Mouse (Mus musculus) macrophage (primary cell): Measurements from ENCODE around the gene Pak4. TPM values are rescaled to one million over a fixed set of nuclear protein-coding genes. Genes with fewer than 3 reads are reported as not detected.
"Not testable (repeated sequence)": the region's sequence is repeated elsewhere in the genome, so short reads cannot be mapped to it uniquely, and the experiment has no call there.

ENCODE experiments used
- H3K27ac ChIP-seq: fragments of 350-480 bp; formaldehyde crosslinking; 2 replicates; pipeline ENCODE4 v1.9.0; 2021
- H3K36me3 ChIP-seq: fragments of 350-480 bp; formaldehyde crosslinking; 2 replicates; pipeline ENCODE4 v1.9.0; 2021; ENCODE audit errors: inconsistent target
- H3K4me3 ChIP-seq: fragments of 350-480 bp; formaldehyde crosslinking; 2 replicates; pipeline ENCODE4 v1.9.0; 2021; ENCODE audit errors: inconsistent target
- H3K79me2 ChIP-seq: fragments of 350-480 bp; formaldehyde crosslinking; 2 replicates; pipeline ENCODE4 v1.9.0; 2021; ENCODE audit errors: inconsistent target
- WGBS: methylation state at CpG from one replicate; pipeline ENCODE4 v1.1.7; 2026; ENCODE audit warnings: inconsistent platforms; ENCODE audit not compliant: missing documents; 5-methylcytosine and 5-hydroxymethylcytosine counted together
- polyA plus RNA-seq: library from polyadenylated mRNA; stranded (reverse); fragments of 250-400 nt; gene quantifications from 3 replicates; pipeline ENCODE4 v1.2.4, GENCODE M21; 2018; ENCODE audit warnings: inconsistent platforms

The Pak4 gene
- polyA plus RNA-seq, 1 experiment from 2014 or later: 9.1 TPM

DNA sequence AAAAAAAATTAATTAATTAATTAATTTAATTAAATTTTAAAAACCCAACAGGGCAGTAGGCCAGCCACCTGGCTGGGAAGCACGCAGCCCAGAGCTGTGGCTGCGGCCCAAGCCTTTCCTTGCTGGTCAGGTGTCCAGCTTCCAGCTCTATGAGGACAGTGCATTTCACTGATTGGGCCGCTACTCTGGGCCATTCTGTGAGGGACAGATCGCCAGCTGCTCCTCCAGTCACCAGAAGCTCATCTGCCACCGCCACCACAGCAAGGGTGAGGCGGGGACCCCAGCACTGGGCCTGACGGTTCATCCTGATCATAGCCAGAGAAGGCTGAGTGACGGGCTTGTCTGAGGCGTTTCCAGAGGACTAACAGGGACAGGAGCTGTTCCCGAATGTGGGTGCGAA lies 36.0 kb downstream of the Pak4 start:
- no peak overlapping the region for H3K27ac ChIP-seq
- H3K79me2 ChIP-seq: no peaks in the 10 kb centered on the region
- no peak overlapping the region for H3K4me3 ChIP-seq
- WGBS: 98% methylated on average over 11 of the region's 11 CpGs
- peaks cover 48% of the 10 kb centered on the region; the same call in 1 of the 2 replicates for H3K36me3 ChIP-seq

DNA sequence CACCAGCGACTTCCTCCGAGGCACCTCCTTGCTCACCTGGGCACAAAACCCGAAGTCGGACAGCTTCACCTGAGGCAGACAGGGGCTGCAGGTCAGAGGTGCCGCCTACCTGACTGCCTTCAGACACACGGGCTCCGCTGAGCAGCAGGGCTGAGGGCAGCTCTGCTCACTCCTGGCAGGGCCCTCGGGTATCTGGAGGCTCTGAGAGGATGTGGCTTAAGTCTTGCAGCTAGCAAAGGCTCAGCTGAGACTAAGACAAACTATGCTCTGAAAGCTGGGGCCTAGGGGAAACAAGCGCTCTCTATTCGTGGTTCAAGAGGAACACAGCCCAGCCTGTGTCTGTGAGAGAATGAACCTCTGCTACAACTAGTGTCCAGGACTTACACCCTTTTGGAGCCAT lies 37.1 kb downstream of the Pak4 start:
- Histone ChIP-seq H3K4me3 (no peak overlapping the region), H3K36me3 (peaks cover 37% of the 10 kb centered on the region; the same call in 1 of the 2 replicates), H3K27ac (no peak overlapping the region), H3K79me2 (no peaks in the 10 kb centered on the region)
- 92% methylated on average over 10 of the region's 10 CpGs for WGBS

DNA sequence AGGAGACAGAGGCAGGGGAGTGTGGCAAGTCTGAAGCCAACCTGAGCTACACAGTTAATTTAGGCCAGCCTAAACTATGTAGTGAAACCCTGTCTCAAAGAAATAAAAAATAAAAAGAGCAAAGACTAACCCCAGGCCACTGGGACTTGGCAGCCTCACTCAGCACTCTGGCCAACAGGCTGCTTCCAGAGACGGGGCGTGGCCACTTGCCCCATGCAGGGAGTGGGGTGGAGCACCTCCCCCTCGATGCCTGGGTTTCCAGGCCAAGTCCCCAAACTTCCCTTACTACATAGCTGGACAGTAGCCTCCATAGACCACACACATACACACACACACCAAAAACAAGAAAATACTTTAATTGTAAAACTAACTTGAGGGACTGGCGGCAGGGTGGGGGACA lies 39.5 kb downstream of the Pak4 start:
- H3K36me3 ChIP-seq: peaks cover 26% of the 10 kb centered on the region; the same call in 1 of the 2 replicates
- H3K79me2 ChIP-seq: no peaks in the 10 kb centered on the region
- 73% methylated on average over 4 of the region's 4 CpGs for WGBS
- no peak overlapping the region for H3K4me3 ChIP-seq
- no peak overlapping the region for H3K27ac ChIP-seq

DNA sequence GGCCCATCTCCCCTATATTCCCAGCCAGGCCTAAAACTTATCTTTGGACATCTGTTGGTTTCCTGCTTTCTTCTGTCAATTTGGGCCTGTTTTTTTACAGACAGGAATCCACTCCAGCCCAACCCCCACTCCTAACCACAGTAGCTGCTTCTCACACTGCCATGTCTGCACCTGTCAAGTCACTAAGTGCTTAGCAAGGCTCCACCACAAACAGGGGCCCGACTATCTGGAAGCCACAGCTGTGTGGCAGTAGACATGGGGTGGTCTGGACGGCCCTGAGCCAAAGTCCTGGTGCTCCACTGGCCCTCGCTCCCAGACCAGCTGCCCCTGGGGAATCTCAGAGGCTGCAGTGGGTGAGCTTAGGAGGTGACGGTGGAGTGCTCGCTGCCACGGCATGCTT lies 40.3 kb downstream of the Pak4 start:
- H3K4me3 ChIP-seq: no peak overlapping the region
- H3K36me3 ChIP-seq: peaks cover 19% of the 10 kb centered on the region; the same call in 1 of the 2 replicates
- H3K27ac ChIP-seq: no peak overlapping the region
- no peaks in the 10 kb centered on the region for H3K79me2 ChIP-seq
- 53% methylated on average over 6 of the region's 6 CpGs for WGBS

DNA sequence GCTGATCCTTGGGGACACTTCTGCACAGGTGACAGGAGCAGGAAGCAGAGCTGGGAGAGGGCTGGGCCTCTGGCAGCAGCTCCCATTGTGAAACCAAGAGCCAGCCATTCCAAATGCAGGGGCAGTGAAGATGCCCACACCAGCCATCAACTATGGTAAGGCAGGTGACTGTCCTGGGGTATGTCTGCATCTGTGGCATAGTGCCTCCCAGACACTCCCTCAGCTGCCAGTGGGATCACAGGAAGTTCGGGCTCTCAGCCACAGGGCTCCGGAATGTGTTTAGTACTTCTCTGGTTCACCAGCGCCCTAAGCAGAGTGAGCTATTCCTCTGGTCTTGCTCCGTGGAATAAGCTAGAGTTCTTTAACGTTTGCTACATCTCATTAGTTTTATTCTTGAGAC lies 40.9 kb downstream of the Pak4 start:
- Histone ChIP-seq H3K79me2 (no peaks in the 10 kb centered on the region), H3K4me3 (no peak overlapping the region), H3K36me3 (peaks cover 13% of the 10 kb centered on the region; the same call in 1 of the 2 replicates), H3K27ac (no peak overlapping the region)
- WGBS: 75% methylated on average over 5 of the region's 5 CpGs

DNA sequence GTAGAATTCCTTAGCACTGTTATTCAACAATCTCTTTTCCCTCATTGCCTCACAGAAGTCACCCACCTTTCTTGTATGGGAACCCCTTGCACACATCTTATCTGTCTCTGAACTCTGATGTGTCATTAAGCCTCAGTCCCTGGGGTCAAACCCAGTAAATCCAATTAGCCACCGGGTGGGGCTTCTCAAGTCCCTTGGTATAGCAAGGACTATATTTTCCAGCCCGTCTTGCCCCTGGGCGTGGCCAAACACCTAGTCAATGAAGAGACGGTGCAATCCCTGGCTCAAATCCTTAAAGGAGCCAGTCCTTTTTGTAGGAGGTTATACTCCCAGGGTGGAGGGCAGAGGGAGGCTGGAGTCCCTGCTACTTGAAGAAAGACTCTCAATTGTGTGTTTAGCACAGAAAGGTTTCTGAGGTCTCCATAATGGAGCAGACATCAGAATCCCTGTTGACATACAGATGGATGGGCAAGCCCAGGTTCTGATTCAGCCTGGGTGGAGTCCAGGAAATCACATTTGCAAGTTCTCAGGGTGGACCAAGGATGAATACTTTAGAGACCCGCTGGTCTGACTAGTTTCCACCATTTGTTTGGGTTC lies 41.9 kb downstream of the Pak4 start:
- Histone ChIP-seq H3K79me2 (no peaks in the 10 kb centered on the region), H3K36me3 (peaks cover 13% of the 10 kb centered on the region; the same call in 1 of the 2 replicates), H3K4me3 (no peak overlapping the region), H3K27ac (no peak overlapping the region)
- WGBS: 72% methylated on average over 5 of the region's 5 CpGs

DNA sequence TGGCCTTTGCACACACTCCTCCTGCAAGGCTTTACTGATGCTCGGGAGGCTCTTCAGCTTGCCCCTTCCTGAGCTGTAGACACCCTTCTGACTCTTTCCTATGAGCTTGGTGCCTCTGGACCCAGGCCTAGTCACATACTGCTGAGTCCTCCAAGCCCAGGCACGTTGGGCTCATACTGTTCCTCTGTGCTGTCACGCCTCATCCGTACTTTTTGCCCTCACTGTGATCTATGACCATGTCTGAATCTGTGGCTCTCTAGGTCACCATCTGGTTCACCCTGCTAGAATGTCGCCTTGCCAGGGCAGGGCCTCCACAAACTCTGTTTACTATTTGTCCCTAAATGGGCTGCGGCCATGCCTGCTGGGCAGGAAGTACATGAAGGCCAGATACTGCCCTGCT lies 44.9 kb downstream of the Pak4 start:
- Histone ChIP-seq H3K4me3 (no peak overlapping the region), H3K79me2 (no peaks in the 10 kb centered on the region), H3K36me3 (no peaks in the 10 kb centered on the region), H3K27ac (no peak overlapping the region)
- WGBS: 92% methylated on average over 6 of the region's 6 CpGs

DNA sequence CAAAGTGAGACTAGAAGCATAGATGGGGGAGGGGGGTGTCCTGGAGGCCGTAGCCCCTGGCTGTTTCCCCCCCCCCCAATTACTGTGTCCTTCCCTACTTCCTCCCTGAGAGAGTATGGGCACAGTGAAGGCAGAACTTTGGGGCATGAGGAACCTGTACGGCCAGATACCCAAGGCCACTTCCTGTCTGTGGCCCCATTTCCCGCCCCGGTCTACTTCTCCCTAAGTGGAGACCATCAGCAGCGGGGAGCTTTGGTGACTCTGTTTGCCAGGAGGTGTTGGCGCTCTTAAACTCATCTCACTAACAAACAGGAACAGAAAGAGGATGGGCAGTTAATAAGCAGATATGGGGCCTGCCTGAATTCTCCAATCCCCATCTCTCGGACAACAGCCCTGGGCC lies 50.4 kb downstream of the Pak4 start:
- Histone ChIP-seq H3K36me3 (no peaks in the 10 kb centered on the region), H3K27ac (no peak overlapping the region), H3K4me3 (no peak overlapping the region), H3K79me2 (no peaks in the 10 kb centered on the region)
- WGBS: 7% methylated on average over 7 of the region's 7 CpGs

DNA sequence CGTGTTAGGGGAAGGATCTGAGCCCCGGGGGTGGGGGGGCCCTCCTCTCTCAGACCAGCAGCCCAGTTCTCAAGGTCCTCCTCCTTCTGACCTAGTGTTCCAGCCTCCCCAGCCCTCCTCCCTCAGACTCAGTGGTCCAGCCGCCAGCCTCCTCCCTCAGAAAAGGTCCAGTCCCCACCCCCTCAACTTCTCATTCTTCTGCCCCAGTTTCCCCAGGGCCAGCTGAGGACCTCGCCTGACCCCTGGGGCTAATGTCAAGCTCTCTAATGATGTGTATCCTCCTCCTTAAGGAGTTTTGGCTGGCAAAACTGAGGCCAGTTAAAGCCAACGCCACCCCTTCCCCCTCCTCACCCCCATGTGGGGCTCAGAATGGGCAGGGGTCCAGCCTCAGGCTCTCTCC lies 50.8 kb downstream of the Pak4 start, which contains the start of gene Nccrp1:
Nccrp1 (minus strand) TSS at position 101 of the 400 bp plus-strand sequence.
- H3K4me3 ChIP-seq: no peak within 1 kb of the TSS
- no peaks in the 10 kb centered on the region for H3K36me3 ChIP-seq
- no peak within 1 kb of the TSS for H3K27ac ChIP-seq
- WGBS: 13% methylated on average over 5 of the region's 5 CpGs
- H3K79me2 ChIP-seq: no peaks in the 10 kb centered on the region

DNA sequence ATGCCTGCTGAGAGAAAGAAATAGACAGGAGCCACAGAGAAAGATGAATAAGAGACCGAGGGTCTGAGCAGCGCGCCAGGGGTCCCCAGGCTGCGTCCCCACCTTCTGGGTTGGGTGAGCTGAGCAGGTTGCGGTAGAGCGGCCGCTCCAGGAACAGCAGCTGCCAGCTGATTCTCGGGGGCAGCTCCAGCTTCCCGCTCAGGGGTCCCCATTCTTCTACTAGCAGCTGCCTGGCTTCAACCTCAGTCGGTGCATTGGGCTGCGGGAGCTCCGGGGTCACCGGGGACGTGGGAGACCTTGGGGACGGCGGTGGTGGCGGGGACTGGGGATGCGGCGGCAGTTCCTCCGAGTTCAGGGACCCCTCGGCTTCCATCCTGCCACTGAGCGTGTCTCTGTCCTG lies 51.3 kb downstream of the Pak4 start:
- Histone ChIP-seq H3K4me3 (no peak overlapping the region), H3K79me2 (no peaks in the 10 kb centered on the region), H3K27ac (no peak overlapping the region), H3K36me3 (no peaks in the 10 kb centered on the region)
- WGBS: 4% methylated on average over 22 of the region's 22 CpGs

DNA sequence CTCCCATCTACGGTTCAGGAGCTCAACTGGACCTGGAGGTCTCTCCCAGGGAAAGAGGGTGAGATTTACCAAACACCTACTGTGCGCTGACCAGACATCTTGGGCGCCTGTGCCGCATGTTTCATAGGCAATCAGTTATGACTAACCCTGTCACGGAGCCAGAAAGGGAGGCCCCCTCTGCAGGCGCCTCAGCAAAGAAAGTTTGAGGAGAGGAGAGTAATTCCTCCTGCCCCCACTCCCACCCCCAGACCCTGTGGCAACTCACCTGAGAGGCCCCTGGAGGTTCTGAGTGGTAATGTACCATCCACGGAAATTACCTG lies 52.1 kb downstream of the Pak4 start:
- Histone ChIP-seq H3K79me2 (no peaks in the 10 kb centered on the region), H3K36me3 (no peaks in the 10 kb centered on the region), H3K4me3 (no peak overlapping the region), H3K27ac (no peak overlapping the region)
- 74% methylated on average over 7 of the region's 7 CpGs for WGBS

DNA sequence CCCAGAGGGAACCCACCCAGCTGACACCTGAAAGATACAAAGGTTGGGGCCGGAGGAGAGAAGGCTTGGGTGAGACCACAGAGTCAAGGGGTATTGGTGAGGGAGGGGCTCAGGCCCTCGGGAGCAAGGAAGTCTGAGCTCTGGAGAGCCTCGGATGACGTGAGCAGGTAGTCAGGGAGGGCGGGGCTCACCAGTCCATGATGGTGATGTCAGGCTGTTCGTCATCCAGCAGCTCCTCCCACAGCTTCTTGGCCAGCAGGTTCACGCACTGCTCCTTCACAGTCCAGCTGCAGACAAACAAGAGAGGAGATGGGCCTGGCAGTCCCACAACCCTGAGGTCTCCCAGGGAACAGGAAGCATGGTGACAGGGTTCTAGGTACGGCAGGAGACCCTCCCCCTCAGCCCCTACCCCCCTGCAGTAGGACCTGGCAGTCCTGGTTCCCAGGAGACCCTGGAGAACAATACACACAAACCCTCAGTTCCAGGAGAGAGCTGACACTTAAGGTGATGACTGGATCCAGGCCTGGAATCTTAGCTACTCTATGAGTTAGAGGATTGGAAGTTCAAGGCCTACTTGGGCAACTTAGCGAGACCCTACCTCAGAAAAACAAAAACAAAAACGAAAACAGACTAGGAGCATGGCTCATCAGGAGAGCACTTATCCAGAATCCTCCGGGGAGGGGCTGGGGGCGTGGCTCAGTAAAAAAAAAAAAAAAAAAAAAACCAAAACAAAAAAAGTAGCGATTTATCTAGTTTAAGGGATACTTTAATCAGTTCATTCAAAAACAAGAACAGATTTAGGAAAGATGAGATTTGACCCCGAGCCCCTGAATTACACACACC lies 52.7 kb downstream of the Pak4 start:
- H3K36me3 ChIP-seq: no peaks in the 10 kb centered on the region
- H3K4me3 ChIP-seq: no peak overlapping the region
- WGBS: 51% methylated on average over 12 of the region's 14 CpGs
- no peak overlapping the region for H3K27ac ChIP-seq
- no peaks in the 10 kb centered on the region for H3K79me2 ChIP-seq

DNA sequence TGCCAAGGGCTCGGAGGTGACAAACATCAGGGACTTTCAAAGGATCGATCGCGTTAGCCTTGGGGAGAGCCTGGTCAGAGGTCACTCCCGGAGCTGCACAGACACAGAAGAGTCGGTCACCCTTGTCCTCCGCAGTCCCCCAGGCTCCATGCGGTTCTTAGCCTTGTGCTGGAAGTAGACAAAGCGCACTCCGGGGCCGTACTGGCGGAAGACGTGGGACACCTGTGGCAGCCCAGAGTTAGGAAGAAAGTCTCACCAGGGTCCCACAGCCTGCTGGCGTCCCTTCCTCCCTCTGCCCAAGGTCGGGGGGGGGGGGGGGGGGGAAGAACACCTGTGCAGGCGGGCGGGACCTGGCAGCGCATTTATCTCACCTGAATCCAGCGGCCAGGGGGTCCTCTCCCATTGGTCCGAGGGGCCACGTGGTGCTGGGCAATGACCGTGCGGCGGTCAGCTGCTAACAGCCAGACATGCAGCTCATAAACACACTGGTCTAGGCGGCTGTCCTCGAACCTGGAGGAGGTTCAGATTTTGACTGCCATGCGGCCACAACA lies 53.9 kb downstream of the Pak4 start:
- 37% methylated on average over 25 of the region's 27 CpGs for WGBS
- Histone ChIP-seq H3K4me3 (no peak overlapping the region), H3K79me2 (no peaks in the 10 kb centered on the region), H3K27ac (no peak overlapping the region), H3K36me3 (no peaks in the 10 kb centered on the region)

DNA sequence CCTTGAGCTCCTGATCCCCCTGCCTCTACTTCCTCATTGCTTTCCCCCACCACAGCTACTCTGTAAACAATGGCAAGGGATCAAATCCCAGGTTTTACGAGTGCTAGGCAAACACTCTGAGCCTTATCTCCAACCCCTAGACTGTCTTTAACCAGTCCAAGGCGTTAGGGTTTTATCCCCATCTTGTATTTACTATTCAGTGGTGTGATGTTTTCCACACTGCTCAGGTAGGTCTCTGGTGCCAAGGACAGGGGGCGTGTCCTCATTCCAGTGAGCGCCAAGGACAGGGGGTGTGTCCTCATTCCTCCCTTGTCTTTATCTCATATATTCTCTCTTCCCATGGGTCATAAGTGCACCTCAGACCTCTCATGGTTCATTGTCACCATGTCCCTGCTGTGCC lies 57.5 kb downstream of the Pak4 start, which contains the start of gene Sycn:
Sycn (plus strand) TSS at position 360 of the 400 bp plus-strand sequence.
- WGBS: 88% methylated on average over 4 of the region's 4 CpGs
- Histone ChIP-seq H3K4me3 (no peak within 1 kb of the TSS), H3K36me3 (no peaks in the 10 kb centered on the region), H3K27ac (no peak within 1 kb of the TSS), H3K79me2 (no peaks in the 10 kb centered on the region)

DNA sequence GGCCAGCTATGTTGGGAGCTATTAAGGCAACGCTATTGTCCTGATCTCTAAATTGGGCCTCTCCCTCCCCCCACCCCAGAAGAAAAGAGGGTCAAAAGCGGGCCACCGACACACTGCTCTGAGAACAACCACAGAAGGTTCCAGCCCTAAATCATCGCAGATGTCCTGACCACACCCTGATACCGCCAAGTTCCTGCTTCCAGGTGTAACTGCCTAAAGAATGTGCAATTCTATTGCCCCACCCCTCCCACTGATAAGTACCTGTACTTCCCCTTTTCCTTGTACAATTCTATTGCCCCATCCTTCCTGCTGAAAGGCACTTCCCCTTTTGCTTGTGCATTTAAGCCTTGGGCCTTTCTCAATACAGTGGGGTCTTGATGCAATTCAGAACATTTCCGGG lies 59.1 kb downstream of the Pak4 start:
- WGBS: 91% methylated on average over 6 of the region's 6 CpGs
- not testable (repeated sequence) for H3K36me3 ChIP-seq, H3K79me2 ChIP-seq, H3K4me3 ChIP-seq, H3K27ac ChIP-seq
